Mouse (Mus musculus): ENCODE data around the gene Btbd6. TPM values are rescaled to one million over a fixed set of nuclear protein-coding genes. Genes with fewer than 3 reads are reported as not detected.

The Btbd6 gene
- polyA plus RNA-seq, 1 experiment from 2014 or later: 19.2 TPM

DNA sequence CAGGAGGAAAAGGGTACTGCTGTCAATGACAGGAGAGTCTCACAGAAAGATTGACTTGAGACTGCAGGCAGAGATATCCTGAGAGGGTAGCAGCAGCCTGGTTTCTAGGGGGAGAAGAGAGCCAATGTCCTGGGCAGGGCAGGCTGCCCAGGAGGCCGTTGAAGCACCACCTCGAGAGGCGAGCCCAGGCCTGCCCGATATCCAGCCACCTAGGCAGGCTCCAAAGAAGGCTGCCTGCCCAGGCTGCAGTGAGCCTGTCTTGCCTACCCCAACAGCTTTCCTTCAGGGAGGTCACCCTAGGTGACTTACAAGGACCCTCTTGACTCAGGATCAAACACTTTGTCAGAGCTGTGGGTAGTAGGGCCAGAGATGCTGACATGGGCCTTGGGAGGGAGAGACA lies 36.0 kb upstream of the Btbd6 start:
- Histone ChIP-seq H3K27ac (ENCODE audit: low read depth, low read length) (no peak overlapping the region), H3K4me2 (no peak overlapping the region), H3K27me3 (ENCODE audit: control insufficient read depth, insufficient read depth, low read length) (no peaks in the 10 kb centered on the region), H3K9me3 (ENCODE audit: control insufficient read depth, low read length) (no peaks in the 10 kb centered on the region), H3K4me1 (ENCODE audit: control insufficient read depth, insufficient read depth, low read length) (peaks cover 11% of the 10 kb centered on the region), H3K4me3 (ENCODE audit: low read depth, low read length) (no peak overlapping the region), H3K9ac (ENCODE audit: low read length) (0 out of 2 replicates have a peak overlapping the region, but pooled peaks have one; percentile 3), H3K36me3 (ENCODE audit: control insufficient read depth, insufficient read depth, low read length) (no peaks in the 10 kb centered on the region)
- DNase-seq (ENCODE audit: low spot score, missing footprints) (no peak), ATAC-seq (ENCODE audit: low FRiP score) (no peak)
- WGBS: 88% methylated on average over 4 of the region's 4 CpGs

GRCm38 (mm10) chr12:112940710-112941109 lies 35.6 kb upstream of the Btbd6 start:
- Histone ChIP-seq H3K9ac (ENCODE audit: low read length) (no peak overlapping the region), H3K27ac (ENCODE audit: low read depth, low read length) (no peak overlapping the region), H3K27me3 (ENCODE audit: control insufficient read depth, insufficient read depth, low read length) (no peaks in the 10 kb centered on the region), H3K36me3 (ENCODE audit: control insufficient read depth, insufficient read depth, low read length) (no peaks in the 10 kb centered on the region), H3K4me3 (ENCODE audit: low read depth, low read length) (no peak overlapping the region), H3K4me1 (ENCODE audit: control insufficient read depth, insufficient read depth, low read length) (peaks cover 11% of the 10 kb centered on the region), H3K4me2 (no peak overlapping the region), H3K9me3 (ENCODE audit: control insufficient read depth, low read length) (no peaks in the 10 kb centered on the region)
- 83% methylated on average over 9 of the region's 9 CpGs for WGBS
- DNase-seq (ENCODE audit: low spot score, missing footprints) (no peak), ATAC-seq (ENCODE audit: low FRiP score) (no peak)

DNA sequence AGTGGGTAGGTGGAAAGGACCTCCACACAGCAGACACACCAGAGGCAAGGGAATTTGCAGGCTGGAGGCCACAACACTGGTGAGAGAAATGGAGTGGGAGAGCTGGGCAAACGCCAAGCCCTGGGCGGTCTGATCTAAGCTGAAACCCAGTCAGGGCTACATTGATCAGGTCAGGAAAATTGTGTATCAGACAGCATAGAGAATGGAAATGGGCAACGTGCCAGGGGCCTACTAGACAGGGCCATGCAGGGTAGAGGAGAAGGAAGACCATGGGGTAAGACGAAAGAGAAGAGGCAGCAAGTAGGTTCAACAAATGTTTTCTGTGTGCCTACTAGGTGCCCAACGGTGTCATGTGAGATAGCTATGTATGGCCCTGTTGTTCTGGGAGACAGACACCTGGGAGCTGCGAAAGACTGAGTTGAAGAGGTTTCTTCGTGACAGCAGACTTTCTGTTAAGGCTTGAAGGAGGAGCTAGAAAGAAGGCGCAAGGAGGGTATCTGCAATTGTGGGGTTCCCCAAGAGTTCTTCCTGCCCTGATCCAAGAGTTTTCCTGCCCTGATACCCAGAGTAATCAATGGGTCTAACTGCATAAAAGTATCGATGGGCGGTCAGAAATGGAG lies 35.0 kb upstream of the Btbd6 start:
- DNase-seq (ENCODE audit: low spot score, missing footprints): no peak
- H3K4me1 ChIP-seq (ENCODE audit: control insufficient read depth, insufficient read depth, low read length): peaks cover 11% of the 10 kb centered on the region
- H3K9me3 ChIP-seq (ENCODE audit: control insufficient read depth, low read length): no peaks in the 10 kb centered on the region
- H3K9ac ChIP-seq (ENCODE audit: low read length): peak overlapping the region; percentile 82
- WGBS: 46% methylated on average over 10 of the region's 10 CpGs
- no peak overlapping the region for H3K27ac ChIP-seq (ENCODE audit: low read depth, low read length)
- no peaks in the 10 kb centered on the region for H3K36me3 ChIP-seq (ENCODE audit: control insufficient read depth, insufficient read depth, low read length)
- peak overlapping the region; percentile 60 for H3K4me2 ChIP-seq
- H3K27me3 ChIP-seq (ENCODE audit: control insufficient read depth, insufficient read depth, low read length): no peaks in the 10 kb centered on the region
- ATAC-seq (ENCODE audit: low FRiP score): no peak
- H3K4me3 ChIP-seq (ENCODE audit: low read depth, low read length): peak overlapping the region; percentile 81

DNA sequence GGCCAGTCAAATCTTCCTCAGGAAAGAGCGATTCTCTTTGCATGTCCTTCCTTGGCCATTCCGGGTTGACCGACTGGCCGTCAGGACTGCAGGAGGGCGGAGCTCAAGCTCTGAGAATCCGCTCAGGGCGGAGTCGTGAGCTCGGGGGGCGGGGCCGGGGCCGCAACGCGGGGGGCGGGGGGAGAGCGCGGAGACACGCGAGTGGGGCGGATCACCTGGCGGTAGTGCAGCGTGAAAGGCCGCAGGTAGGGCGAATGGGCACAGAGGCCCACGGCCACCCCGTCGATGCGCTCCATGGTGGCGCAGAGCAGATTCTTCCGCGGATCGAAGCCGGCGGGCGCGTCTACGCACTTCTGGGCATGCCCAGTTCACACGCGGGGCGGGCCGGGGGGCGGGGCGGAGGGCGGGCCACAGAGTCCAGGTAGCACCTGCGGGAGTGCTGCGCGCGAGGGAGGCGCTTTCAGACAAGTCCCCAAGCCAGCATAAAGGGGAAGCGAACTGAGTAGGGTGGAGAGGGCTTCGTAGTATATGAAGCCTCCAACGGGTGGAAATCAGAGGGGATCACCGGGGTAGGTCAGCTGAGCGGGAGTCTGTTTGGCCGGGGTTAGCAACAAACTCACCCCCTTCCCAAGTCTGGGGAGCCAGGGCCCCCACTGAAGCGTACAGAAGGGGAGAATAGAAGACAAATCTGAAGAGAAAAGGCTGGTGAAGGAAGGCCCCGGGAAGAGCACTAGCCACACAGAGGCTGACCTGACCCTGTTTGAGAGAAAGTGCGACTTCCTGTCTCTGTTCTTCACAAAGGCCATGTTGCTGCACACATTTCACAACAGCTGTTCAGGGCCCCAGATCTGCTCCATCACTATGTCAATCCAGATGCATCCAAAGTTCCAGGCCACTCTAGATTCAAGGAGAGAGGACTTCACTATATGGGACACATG lies 34.2 kb upstream of the Btbd6 start, which contains the start of gene Nudt14:
Nudt14 (minus strand) TSS at position 349 of the 938 bp plus-strand sequence.
- peaks cover 11% of the 10 kb centered on the region for H3K4me1 ChIP-seq (ENCODE audit: control insufficient read depth, insufficient read depth, low read length)
- H3K36me3 ChIP-seq (ENCODE audit: control insufficient read depth, insufficient read depth, low read length): no peaks in the 10 kb centered on the region
- no peak within 1 kb of the TSS for H3K27ac ChIP-seq (ENCODE audit: low read depth, low read length)
- peak; percentile 97 for DNase-seq (ENCODE audit: low spot score, missing footprints)
- peak; percentile 86 for ATAC-seq (ENCODE audit: low FRiP score)
- WGBS: 2% methylated on average over 57 of the region's 58 CpGs
- no peaks in the 10 kb centered on the region for H3K9me3 ChIP-seq (ENCODE audit: control insufficient read depth, low read length)
- H3K4me2 ChIP-seq: peak within 1 kb of the TSS; percentile 60
- H3K9ac ChIP-seq (ENCODE audit: low read length): peak within 1 kb of the TSS; percentile 82
- no peaks in the 10 kb centered on the region for H3K27me3 ChIP-seq (ENCODE audit: control insufficient read depth, insufficient read depth, low read length)
- peak within 1 kb of the TSS; percentile 81 for H3K4me3 ChIP-seq (ENCODE audit: low read depth, low read length)

- no peak overlapping the region for H3K9ac ChIP-seq (ENCODE audit: low read length)
- H3K36me3 ChIP-seq (ENCODE audit: control insufficient read depth, insufficient read depth, low read length): no peaks in the 10 kb centered on the region
- no peak overlapping the region for H3K27ac ChIP-seq (ENCODE audit: low read depth, low read length)
- no peak overlapping the region for H3K4me2 ChIP-seq
- peaks cover 11% of the 10 kb centered on the region for H3K4me1 ChIP-seq (ENCODE audit: control insufficient read depth, insufficient read depth, low read length)
- H3K4me3 ChIP-seq (ENCODE audit: low read depth, low read length): no peak overlapping the region
- no peaks in the 10 kb centered on the region for H3K9me3 ChIP-seq (ENCODE audit: control insufficient read depth, low read length)
- DNase-seq (ENCODE audit: low spot score, missing footprints): no peak
- no peak for ATAC-seq (ENCODE audit: low FRiP score)
- H3K27me3 ChIP-seq (ENCODE audit: control insufficient read depth, insufficient read depth, low read length): no peaks in the 10 kb centered on the region
- WGBS: 83% methylated on average over 2 of the region's 2 CpGs
These were observed 32.6 kb upstream of the Btbd6 start for GRCm38 (mm10) chr12:112943669-112944068.

- Histone ChIP-seq H3K27ac (ENCODE audit: low read depth, low read length) (no peak overlapping the region), H3K36me3 (ENCODE audit: control insufficient read depth, insufficient read depth, low read length) (no peaks in the 10 kb centered on the region), H3K4me2 (no peak overlapping the region), H3K4me3 (ENCODE audit: low read depth, low read length) (no peak overlapping the region), H3K9ac (ENCODE audit: low read length) (no peak overlapping the region), H3K27me3 (ENCODE audit: control insufficient read depth, insufficient read depth, low read length) (no peaks in the 10 kb centered on the region), H3K4me1 (ENCODE audit: control insufficient read depth, insufficient read depth, low read length) (peaks cover 12% of the 10 kb centered on the region), H3K9me3 (ENCODE audit: control insufficient read depth, low read length) (no peaks in the 10 kb centered on the region)
- whole genome bisulfite sequencing: 23% methylated on average over 4 of the region's 4 CpGs
- ATAC-seq (ENCODE audit: low FRiP score) (no peak), DNase-seq (ENCODE audit: low spot score, missing footprints) (no peak)
These were observed 29.0 kb upstream of the Btbd6 start for GRCm38 (mm10) chr12:112947307-112947706.

DNA sequence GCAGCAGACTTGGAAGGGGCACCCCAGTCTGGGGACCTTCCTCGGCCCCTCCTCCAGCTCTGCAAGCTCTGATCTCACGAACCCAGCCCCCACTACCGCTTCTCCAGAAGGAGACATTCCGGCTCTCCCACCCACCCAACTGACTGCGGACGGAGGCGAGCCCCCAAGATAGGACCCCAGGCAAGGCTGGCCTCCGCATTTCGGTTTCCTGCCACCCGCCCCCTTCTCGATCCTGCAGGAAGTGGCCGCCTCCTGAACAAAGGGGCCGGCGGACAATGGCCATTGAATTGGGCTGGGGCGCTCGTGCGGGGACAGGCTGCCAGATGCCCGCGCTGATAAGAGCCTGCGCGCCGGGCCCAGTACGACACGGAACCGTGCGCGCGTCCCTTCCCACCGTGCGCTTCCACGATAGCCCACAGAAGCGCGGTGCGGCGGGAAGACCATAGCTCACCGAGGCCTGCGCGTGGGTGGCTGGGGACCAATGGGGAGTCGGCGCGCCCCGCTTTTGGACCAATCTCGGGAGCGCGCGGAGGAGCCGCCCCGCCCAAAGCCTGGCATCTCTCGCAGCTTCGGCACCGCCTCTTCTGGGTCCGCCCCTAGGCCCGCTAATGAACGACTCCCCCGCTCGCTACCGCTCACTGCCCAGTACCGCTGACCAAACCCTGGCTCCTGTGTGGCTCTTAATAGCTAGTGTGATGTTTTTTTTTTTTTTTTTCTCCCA lies 26.1 kb upstream of the Btbd6 start:
- WGBS: under 1% methylated on average over 58 of the region's 58 CpGs
- Histone ChIP-seq H3K36me3 (ENCODE audit: control insufficient read depth, insufficient read depth, low read length) (no peaks in the 10 kb centered on the region), H3K4me1 (ENCODE audit: control insufficient read depth, insufficient read depth, low read length) (peaks cover 12% of the 10 kb centered on the region), H3K4me3 (ENCODE audit: low read depth, low read length) (peak overlapping the region; percentile 59), H3K27me3 (ENCODE audit: control insufficient read depth, insufficient read depth, low read length) (no peaks in the 10 kb centered on the region), H3K27ac (ENCODE audit: low read depth, low read length) (peak overlapping the region; percentile 76), H3K4me2 (peak overlapping the region; percentile 87), H3K9ac (ENCODE audit: low read length) (peak overlapping the region; percentile 93), H3K9me3 (ENCODE audit: control insufficient read depth, low read length) (no peaks in the 10 kb centered on the region)
- DNase-seq (ENCODE audit: low spot score, missing footprints): peak; percentile 98
- ATAC-seq (ENCODE audit: low FRiP score): peak; percentile 88

- peak overlapping the region; percentile 59 for H3K4me3 ChIP-seq (ENCODE audit: low read depth, low read length)
- 5% methylated on average over 6 of the region's 6 CpGs for WGBS
- H3K4me2 ChIP-seq: peak overlapping the region; percentile 87
- DNase-seq (ENCODE audit: low spot score, missing footprints) (no peak), ATAC-seq (ENCODE audit: low FRiP score) (peak; percentile 38)
- peak overlapping the region; percentile 50 for H3K27ac ChIP-seq (ENCODE audit: low read depth, low read length)
- peak overlapping the region; percentile 93 for H3K9ac ChIP-seq (ENCODE audit: low read length)
- peaks cover 12% of the 10 kb centered on the region for H3K4me1 ChIP-seq (ENCODE audit: control insufficient read depth, insufficient read depth, low read length)
- H3K36me3 ChIP-seq (ENCODE audit: control insufficient read depth, insufficient read depth, low read length): no peaks in the 10 kb centered on the region
- H3K27me3 ChIP-seq (ENCODE audit: control insufficient read depth, insufficient read depth, low read length): no peaks in the 10 kb centered on the region
- H3K9me3 ChIP-seq (ENCODE audit: control insufficient read depth, low read length): no peaks in the 10 kb centered on the region
These were observed 25.5 kb upstream of the Btbd6 start for GRCm38 (mm10) chr12:112950761-112951129.

Measured in midbrain, embryonic 11.5 days (tissue).